Mouse (Mus musculus) embryonic facial prominence, embryonic 12.5 days (tissue): Measurements from ENCODE around the gene Cfap77. TPM values are rescaled to one million over a fixed set of nuclear protein-coding genes. Genes with fewer than 3 reads are reported as not detected.

Experiments
- ATAC-seq: fragments of 200-750 bp; cut with Nextera tagmentation; 2 replicates; pipeline ENCODE4 v1.8.0; 2017; ENCODE audit not compliant: insufficient number of reproducible peaks, insufficient read depth, low FRiP score, low TSS enrichment
- H3K27ac ChIP-seq: fragments of 300-500 bp; sonication (generic); 2 replicates; pipeline ENCODE4 v1.5.1; 2016; ENCODE audit warnings: mild to moderate bottlenecking
- H3K27me3 ChIP-seq: fragments of 300-500 bp; sonication (generic); 2 replicates; pipeline ENCODE4 v1.6.1; 2016; ENCODE audit warnings: mild to moderate bottlenecking, moderate library complexity
- H3K36me3 ChIP-seq: fragments of 300-500 bp; sonication (generic); 2 replicates; pipeline ENCODE4 v1.6.1; 2016; ENCODE audit warnings: mild to moderate bottlenecking
- H3K4me1 ChIP-seq: fragments of 300-500 bp; sonication (generic); 2 replicates; pipeline ENCODE4 v1.6.1; 2016
- H3K4me2 ChIP-seq: fragments of 300-500 bp; sonication (generic); replicated peaks from 2 replicates; pipeline ENCODE4 v1.6.1; 2016; ENCODE audit warnings: mild to moderate bottlenecking, moderate library complexity
- H3K4me3 ChIP-seq: fragments of 300-500 bp; sonication (generic); 2 replicates; pipeline ENCODE4 v1.5.1; 2016; ENCODE audit warnings: mild to moderate bottlenecking
- H3K9ac ChIP-seq: fragments of 300-500 bp; sonication (generic); 2 replicates; pipeline ENCODE4 v1.6.1; 2016; ENCODE audit warnings: mild to moderate bottlenecking, moderate library complexity
- H3K9me3 ChIP-seq: fragments of 300-500 bp; sonication (generic); 2 replicates; pipeline ENCODE4 v1.6.1; 2016; ENCODE audit warnings: mild to moderate bottlenecking, moderate library complexity
- WGBS: fragments of 180-500 bp; shearing (Covaris S2); methylation state at CpG from one replicate; pipeline ENCODE4 v1.1.7; 2016; 5-methylcytosine and 5-hydroxymethylcytosine counted together
- polyA plus RNA-seq: library from polyadenylated mRNA; unstranded; fragments of >200 nt; fragmentation: Nextera tagmentation; extraction: Ambion mirVana; gene quantifications from 2 replicates; pipeline ENCODE4 v1.2.1, GENCODE M21; 2016

Cfap77 gene
- polyA plus RNA-seq, 1 experiment from 2014 or later: 0.55 TPM

GRCm38 (mm10) chr2:28917518-28918361, 137.1 kb downstream of the Cfap77 start:
- H3K4me2 ChIP-seq: peak overlapping the region; percentile 16
- H3K4me1 ChIP-seq: no peaks in the 10 kb centered on the region
- H3K36me3 ChIP-seq: no peaks in the 10 kb centered on the region
- H3K9me3 ChIP-seq: no peaks in the 10 kb centered on the region
- peaks cover 95% of the 10 kb centered on the region for H3K27me3 ChIP-seq
- ATAC-seq: no peak
- WGBS: 2% methylated on average over 65 of the region's 73 CpGs
- no peak overlapping the region for H3K27ac ChIP-seq
- 0 out of 2 replicates have a peak overlapping the region, but pooled peaks have one; percentile 1 for H3K4me3 ChIP-seq
- no peak overlapping the region for H3K9ac ChIP-seq

GRCm38 (mm10) chr2:28917156-28917517, 137.7 kb downstream of the Cfap77 start:
- no peak overlapping the region for H3K9ac ChIP-seq

GRCm38 (mm10) chr2:28916513-28916865, 138.4 kb downstream of the Cfap77 start, which contains the start of gene Barhl1:
Gene Barhl1 (minus strand): TSS chr2:28916668.
- Histone ChIP-seq H3K27me3 (peaks cover 95% of the 10 kb centered on the region), H3K4me3 (0 out of 2 replicates have a peak within 1 kb of the TSS, but pooled peaks have one; percentile 1), H3K4me1 (0 out of 2 replicates have a peak, but pooled peaks cover 1% of the 10 kb centered on the region), H3K9ac (no peak within 1 kb of the TSS), H3K27ac (no peak within 1 kb of the TSS), H3K4me2 (no peak within 1 kb of the TSS), H3K9me3 (no peaks in the 10 kb centered on the region), H3K36me3 (no peaks in the 10 kb centered on the region)
- no peak for ATAC-seq
- WGBS: under 1% methylated on average over 18 of the region's 18 CpGs

More at GRCm38 (mm10) chr2:28917156-28917517, 137.7 kb downstream of the Cfap77 start:
- no peak overlapping the region for H3K27ac ChIP-seq
- no peaks in the 10 kb centered on the region for H3K36me3 ChIP-seq
- H3K4me3 ChIP-seq: no peak overlapping the region
- H3K4me1 ChIP-seq: no peaks in the 10 kb centered on the region
- no peaks in the 10 kb centered on the region for H3K9me3 ChIP-seq
- WGBS: 5% methylated on average over 11 of the region's 11 CpGs
- no peak overlapping the region for H3K4me2 ChIP-seq
- peaks cover 95% of the 10 kb centered on the region for H3K27me3 ChIP-seq
- ATAC-seq: no peak

- under 1% methylated on average over 49 of the region's 50 CpGs for WGBS
- 0 out of 2 replicates have a peak, but pooled peaks cover 6% of the 10 kb centered on the region for H3K4me1 ChIP-seq
- H3K9me3 ChIP-seq: no peaks in the 10 kb centered on the region
- ATAC-seq: peak; percentile 66; the same call in 1 of the 2 replicates
- H3K36me3 ChIP-seq: no peaks in the 10 kb centered on the region
- no peak overlapping the region for H3K27ac ChIP-seq
- no peak overlapping the region for H3K4me2 ChIP-seq
- H3K4me3 ChIP-seq: no peak overlapping the region
- no peak overlapping the region for H3K9ac ChIP-seq
- peaks cover 95% of the 10 kb centered on the region for H3K27me3 ChIP-seq
These were observed 138.9 kb downstream of the Cfap77 start for GRCm38 (mm10) chr2:28915768-28916512.

GRCm38 (mm10) chr2:28915104-28915738, 139.6 kb downstream of the Cfap77 start:
- H3K9me3 ChIP-seq: no peaks in the 10 kb centered on the region
- peaks cover 96% of the 10 kb centered on the region for H3K27me3 ChIP-seq
- no peaks in the 10 kb centered on the region for H3K36me3 ChIP-seq
- no peak for ATAC-seq
- no peak overlapping the region for H3K27ac ChIP-seq
- H3K9ac ChIP-seq: no peak overlapping the region
- H3K4me1 ChIP-seq: 0 out of 2 replicates have a peak, but pooled peaks cover 6% of the 10 kb centered on the region
- H3K4me3 ChIP-seq: no peak overlapping the region
- 4% methylated on average over 22 of the region's 22 CpGs for WGBS
- H3K4me2 ChIP-seq: no peak overlapping the region

- H3K9ac ChIP-seq: no peak overlapping the region
- no peaks in the 10 kb centered on the region for H3K9me3 ChIP-seq
- WGBS: 4% methylated on average over 2 of the region's 2 CpGs
- H3K27me3 ChIP-seq: peaks cover 98% of the 10 kb centered on the region
- no peak overlapping the region for H3K4me3 ChIP-seq
- H3K4me2 ChIP-seq: no peak overlapping the region
- H3K36me3 ChIP-seq: no peaks in the 10 kb centered on the region
- H3K4me1 ChIP-seq: peaks cover 10% of the 10 kb centered on the region; the same call in 1 of the 2 replicates
- no peak overlapping the region for H3K27ac ChIP-seq
- no peak for ATAC-seq
These were observed 140.7 kb downstream of the Cfap77 start for GRCm38 (mm10) chr2:28914121-28914520.

GRCm38 (mm10) chr2:28912961-28913360, 141.9 kb downstream of the Cfap77 start:
- H3K4me2 ChIP-seq: no peak overlapping the region
- H3K9me3 ChIP-seq: no peaks in the 10 kb centered on the region
- no peak overlapping the region for H3K27ac ChIP-seq
- ATAC-seq: no peak
- H3K36me3 ChIP-seq: no peaks in the 10 kb centered on the region
- H3K4me3 ChIP-seq: no peak overlapping the region
- H3K27me3 ChIP-seq: peaks cover 99% of the 10 kb centered on the region
- peaks cover 20% of the 10 kb centered on the region for H3K4me1 ChIP-seq
- no peak overlapping the region for H3K9ac ChIP-seq
- 3% methylated on average over 4 of the region's 4 CpGs for WGBS

GRCm38 (mm10) chr2:28912039-28912700, 142.7 kb downstream of the Cfap77 start:
- peaks cover 100% of the 10 kb centered on the region for H3K27me3 ChIP-seq
- peaks cover 20% of the 10 kb centered on the region for H3K4me1 ChIP-seq
- no peaks in the 10 kb centered on the region for H3K9me3 ChIP-seq
- ATAC-seq: no peak
- H3K4me3 ChIP-seq: no peak overlapping the region
- no peak overlapping the region for H3K27ac ChIP-seq
- H3K4me2 ChIP-seq: no peak overlapping the region
- no peak overlapping the region for H3K9ac ChIP-seq
- no peaks in the 10 kb centered on the region for H3K36me3 ChIP-seq
- WGBS: under 1% methylated on average over 33 of the region's 33 CpGs

GRCm38 (mm10) chr2:28911331-28912038, 143.4 kb downstream of the Cfap77 start:
- H3K27ac ChIP-seq: no peak overlapping the region
- H3K36me3 ChIP-seq: no peaks in the 10 kb centered on the region
- H3K4me2 ChIP-seq: no peak overlapping the region
- WGBS: under 1% methylated on average over 44 of the region's 44 CpGs
- H3K9me3 ChIP-seq: no peaks in the 10 kb centered on the region
- peaks cover 20% of the 10 kb centered on the region for H3K4me1 ChIP-seq
- H3K27me3 ChIP-seq: peaks cover 100% of the 10 kb centered on the region
- no peak for ATAC-seq
- no peak overlapping the region for H3K9ac ChIP-seq
- H3K4me3 ChIP-seq: 0 out of 2 replicates have a peak overlapping the region, but pooled peaks have one; percentile 11

- H3K9me3 ChIP-seq: no peaks in the 10 kb centered on the region
- no peak for ATAC-seq
- 6% methylated on average over 3 of the region's 3 CpGs for WGBS
- H3K36me3 ChIP-seq: peaks cover 3% of the 10 kb centered on the region; the same call in 1 of the 2 replicates
- H3K9ac ChIP-seq: no peak overlapping the region
- H3K27me3 ChIP-seq: peaks cover 99% of the 10 kb centered on the region
- H3K4me2 ChIP-seq: no peak overlapping the region
- H3K27ac ChIP-seq: no peak overlapping the region
- 0 out of 2 replicates have a peak overlapping the region, but pooled peaks have one; percentile 11 for H3K4me3 ChIP-seq
- peaks cover 20% of the 10 kb centered on the region for H3K4me1 ChIP-seq
These were observed 144.0 kb downstream of the Cfap77 start for GRCm38 (mm10) chr2:28910877-28911276.
